Mouse (Mus musculus) neural tube, embryonic 11.5 days (tissue): ENCODE measurements around the gene Pld4. TPM values are rescaled to one million over a fixed set of nuclear protein-coding genes. Genes with fewer than 3 reads are reported as not detected.

Experiments
- ATAC-seq: fragments of 200-750 bp; cut with Nextera tagmentation; 2 replicates; pipeline ENCODE4 v1.8.0; 2017; ENCODE audit warnings: moderate number of reproducible peaks, mild to moderate bottlenecking, moderate TSS enrichment, moderate library complexity; ENCODE audit not compliant: insufficient read depth, low FRiP score, low TSS enrichment
- DNase-seq: peaks from one replicate; pipeline ENCODE4 v3.0.0-alpha.2; 2015; ENCODE audit warnings: low spot score
- H3K27ac ChIP-seq: fragments of 300-500 bp; sonication (generic); 2 replicates; pipeline ENCODE4 v1.5.1; 2014; ENCODE audit warnings: low read depth, mild to moderate bottlenecking, low read length
- H3K27me3 ChIP-seq: fragments of 300-500 bp; sonication (generic); 2 replicates; pipeline ENCODE4 v1.6.1; 2014; ENCODE audit warnings: mild to moderate bottlenecking, low read length, mixed read lengths; ENCODE audit not compliant: control insufficient read depth, insufficient read depth
- H3K36me3 ChIP-seq: fragments of 300-500 bp; sonication (generic); 2 replicates; pipeline ENCODE4 v1.6.1; 2014; ENCODE audit warnings: mild to moderate bottlenecking, low read length, moderate library complexity, mixed read lengths; ENCODE audit not compliant: control insufficient read depth, insufficient read depth
- H3K4me1 ChIP-seq: fragments of 300-500 bp; sonication (generic); 2 replicates; pipeline ENCODE4 v1.6.1; 2014; ENCODE audit warnings: low read length, mixed read lengths; ENCODE audit not compliant: control insufficient read depth, insufficient read depth
- H3K4me2 ChIP-seq: fragments of 300-500 bp; sonication (generic); 2 replicates; pipeline ENCODE4 v1.6.1; 2014; ENCODE audit warnings: low read depth, mild to moderate bottlenecking, moderate library complexity
- H3K4me3 ChIP-seq: fragments of 300-500 bp; sonication (generic); 2 replicates; pipeline ENCODE4 v1.5.1; 2014; ENCODE audit warnings: low read depth, low read length
- H3K9ac ChIP-seq: fragments of 300-500 bp; sonication (generic); 2 replicates; pipeline ENCODE4 v1.6.1; 2014; ENCODE audit warnings: mild to moderate bottlenecking, low read length
- H3K9me3 ChIP-seq: fragments of 300-500 bp; sonication (generic); 2 replicates; pipeline ENCODE4 v1.6.1; 2016; ENCODE audit warnings: low read length; ENCODE audit not compliant: control insufficient read depth
- WGBS: fragments of 180-500 bp; shearing (Covaris S2); extraction: QIAGEN DNeasy Blood & Tissue Kit; methylation state at CpG from one replicate; pipeline ENCODE4 v1.1.7; 2014; 5-methylcytosine and 5-hydroxymethylcytosine counted together
- polyA plus RNA-seq: library from polyadenylated mRNA; unstranded; fragments of >200 nt; fragmentation: Nextera tagmentation; extraction: Ambion mirVana; gene quantifications from 2 replicates; pipeline ENCODE4 v1.2.1, GENCODE M21; 2014

Gene Pld4
- polyA plus RNA-seq, 1 experiment from 2014 or later, result 3.8 TPM

- H3K4me1 ChIP-seq, result no peaks in the 10 kb centered on the region
- no peak overlapping the region for H3K4me2 ChIP-seq
- H3K9me3 ChIP-seq, result no peaks in the 10 kb centered on the region
- H3K27ac ChIP-seq, result no peak overlapping the region
- ATAC-seq (no peak), DNase-seq (no peak)
- no peaks in the 10 kb centered on the region; the same call in 1 of the 2 replicates for H3K36me3 ChIP-seq
- H3K4me3 ChIP-seq, result no peak overlapping the region
- whole genome bisulfite sequencing, result 88% methylated on average over 29 of the region's 29 CpGs
- no peak overlapping the region for H3K9ac ChIP-seq
- H3K27me3 ChIP-seq, result no peaks in the 10 kb centered on the region
Observed at GRCm38 (mm10) chr12:112735896-112736635, 24.4 kb upstream of the Pld4 start.

DNA sequence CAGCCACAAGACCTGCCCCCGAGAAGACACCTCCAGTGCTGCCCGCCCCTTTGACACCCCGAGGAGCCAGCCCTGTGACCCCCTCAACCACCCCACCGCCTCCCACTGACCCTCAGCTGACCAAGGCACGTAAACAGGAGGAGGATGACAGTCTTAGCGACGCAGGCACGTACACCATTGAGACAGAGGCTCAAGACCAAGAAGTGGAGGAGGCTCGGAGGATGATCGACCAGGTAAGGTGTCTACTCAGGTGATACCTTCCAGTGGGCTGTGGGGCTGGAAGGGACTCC, 23.9 kb upstream of the Pld4 start:
- no peak for DNase-seq
- WGBS, result 89% methylated on average over 10 of the region's 10 CpGs
- Histone ChIP-seq H3K27me3 (no peaks in the 10 kb centered on the region), H3K4me1 (no peaks in the 10 kb centered on the region), H3K4me3 (no peak overlapping the region), H3K27ac (no peak overlapping the region), H3K9me3 (no peaks in the 10 kb centered on the region), H3K9ac (no peak overlapping the region), H3K4me2 (no peak overlapping the region), H3K36me3 (no peaks in the 10 kb centered on the region; the same call in 1 of the 2 replicates)
- ATAC-seq, result no peak

DNA sequence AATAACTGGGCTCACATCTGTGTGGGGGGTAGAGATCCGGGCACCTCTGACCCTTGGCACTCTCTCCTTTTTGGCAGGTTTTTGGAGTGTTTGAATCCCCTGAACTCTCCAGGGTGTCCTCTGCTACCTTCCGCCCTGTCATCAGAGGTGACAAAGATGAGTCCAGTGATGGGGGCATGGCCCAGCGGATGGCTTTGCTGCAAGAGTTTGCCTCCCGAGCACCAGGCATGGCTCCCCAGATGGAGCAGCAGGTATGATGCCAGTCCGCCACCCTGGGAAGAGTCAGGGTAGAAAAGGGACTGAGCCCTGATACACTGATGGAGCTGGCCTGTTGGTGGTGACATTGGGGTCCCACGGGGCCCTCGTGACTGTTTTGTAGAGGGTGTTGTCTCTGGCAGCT, 23.4 kb upstream of the Pld4 start:
- no peak for ATAC-seq
- H3K4me2 ChIP-seq, result no peak overlapping the region
- no peaks in the 10 kb centered on the region; the same call in 1 of the 2 replicates for H3K36me3 ChIP-seq

DNA sequence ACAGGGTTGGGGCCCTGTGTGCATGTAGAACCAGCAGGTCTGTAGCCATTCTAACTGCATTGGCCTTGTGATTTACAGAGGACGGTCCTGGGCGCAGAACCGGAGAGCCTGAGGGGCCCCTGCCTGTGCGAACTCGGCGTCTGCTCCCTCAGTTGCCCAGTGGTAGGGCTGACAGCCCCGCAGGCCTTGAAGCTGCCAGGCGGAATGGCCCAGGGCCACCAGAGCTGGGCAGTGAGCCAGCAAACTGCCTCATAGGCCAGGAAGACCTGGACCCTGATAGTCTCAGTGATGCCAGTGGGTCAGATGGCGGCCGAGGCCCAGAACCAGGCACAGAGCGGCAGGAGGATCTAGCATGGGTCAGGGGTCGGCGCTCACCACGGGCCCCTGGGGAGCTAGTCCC, 22.7 kb upstream of the Pld4 start:
- Histone ChIP-seq H3K4me3 (no peak overlapping the region), H3K27me3 (no peaks in the 10 kb centered on the region), H3K4me1 (no peaks in the 10 kb centered on the region), H3K27ac (no peak overlapping the region), H3K4me2 (no peak overlapping the region), H3K9ac (no peak overlapping the region), H3K36me3 (no peaks in the 10 kb centered on the region; the same call in 1 of the 2 replicates), H3K9me3 (no peaks in the 10 kb centered on the region)
- 90% methylated on average over 14 of the region's 14 CpGs for WGBS
- ATAC-seq, result no peak
- DNase-seq, result no peak

More for the DNA sequence above, 23.4 kb upstream of the Pld4 start:
- WGBS, result 91% methylated on average over 7 of the region's 7 CpGs
- H3K9me3 ChIP-seq, result no peaks in the 10 kb centered on the region
- no peak overlapping the region for H3K27ac ChIP-seq
- DNase-seq, result no peak
- no peaks in the 10 kb centered on the region for H3K4me1 ChIP-seq
- H3K9ac ChIP-seq, result no peak overlapping the region
- H3K4me3 ChIP-seq, result no peak overlapping the region
- H3K27me3 ChIP-seq, result no peaks in the 10 kb centered on the region

DNA sequence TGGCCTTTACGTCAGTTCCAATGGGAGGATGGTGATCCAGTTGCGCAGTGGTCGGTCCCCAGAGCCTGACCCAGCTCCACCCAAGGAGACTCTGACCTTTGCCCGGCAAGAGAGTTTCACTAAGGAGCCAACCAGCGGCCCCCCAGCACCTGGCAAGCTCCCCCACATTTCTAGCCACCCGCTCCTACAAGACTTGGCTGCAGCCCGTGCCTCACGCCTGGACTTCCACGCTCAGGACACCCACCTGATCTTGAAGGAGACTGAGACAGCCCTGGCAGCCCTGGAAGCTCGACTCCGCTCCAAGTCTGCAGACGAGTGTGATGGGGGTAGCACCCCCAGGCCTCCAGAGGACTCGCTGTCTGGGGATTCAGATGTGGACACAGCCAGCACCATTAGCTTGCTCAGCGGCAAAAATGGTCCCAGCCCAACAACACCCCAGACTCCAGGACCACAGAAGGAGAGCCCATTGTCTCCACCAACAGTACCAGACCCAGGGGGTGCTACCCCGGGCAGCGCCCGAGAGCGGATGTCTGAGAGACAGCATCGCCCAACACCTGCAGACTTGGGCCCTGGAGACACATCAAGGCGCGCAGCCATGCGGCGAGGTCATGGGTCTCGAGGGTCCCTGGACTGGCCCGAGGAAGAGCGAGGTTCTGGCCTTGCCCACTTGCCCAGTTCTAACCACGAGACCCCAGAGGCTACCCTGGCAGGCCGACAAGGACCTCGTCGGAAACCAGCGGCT, 22.0 kb upstream of the Pld4 start:
- ATAC-seq (no peak), DNase-seq (no peak)
- Histone ChIP-seq H3K4me1 (no peaks in the 10 kb centered on the region), H3K4me2 (no peak overlapping the region), H3K4me3 (no peak overlapping the region), H3K36me3 (no peaks in the 10 kb centered on the region; the same call in 1 of the 2 replicates), H3K9me3 (no peaks in the 10 kb centered on the region), H3K27me3 (no peaks in the 10 kb centered on the region), H3K9ac (no peak overlapping the region), H3K27ac (no peak overlapping the region)
- WGBS, result 90% methylated on average over 31 of the region's 31 CpGs

DNA sequence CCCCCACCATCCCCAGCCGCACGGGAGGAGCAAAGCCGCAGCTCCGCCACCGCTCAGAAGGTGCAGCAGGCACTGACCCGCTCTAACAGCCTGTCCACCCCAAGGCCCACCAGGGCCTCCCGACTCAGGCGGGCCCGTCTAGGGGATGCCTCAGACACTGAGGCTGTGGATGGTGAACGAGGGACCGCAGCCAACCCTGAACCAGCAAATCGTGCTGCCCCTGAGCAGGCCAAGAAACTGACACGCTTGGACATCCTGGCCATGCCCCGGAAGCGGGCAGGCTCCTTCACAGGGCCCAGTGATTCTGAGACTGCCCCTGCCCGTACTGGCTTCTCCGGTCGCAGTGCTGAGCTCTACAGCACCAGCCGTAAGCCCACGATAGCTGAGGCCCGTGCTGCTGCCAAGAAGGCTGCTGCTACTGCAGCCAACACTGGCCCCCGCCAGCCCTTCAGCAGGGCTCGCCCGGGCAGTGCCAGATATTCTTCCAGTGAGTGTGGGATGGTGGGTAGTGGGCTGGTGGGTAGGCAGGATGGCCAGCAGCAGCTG, 21.4 kb upstream of the Pld4 start:
- Histone ChIP-seq H3K9ac (no peak overlapping the region), H3K9me3 (no peaks in the 10 kb centered on the region), H3K4me1 (no peaks in the 10 kb centered on the region), H3K4me3 (no peak overlapping the region), H3K27me3 (no peaks in the 10 kb centered on the region), H3K4me2 (no peak overlapping the region), H3K27ac (no peak overlapping the region), H3K36me3 (no peaks in the 10 kb centered on the region; the same call in 1 of the 2 replicates)
- ATAC-seq, result no peak
- WGBS, result 89% methylated on average over 24 of the region's 24 CpGs
- no peak for DNase-seq

- H3K9me3 ChIP-seq, result no peaks in the 10 kb centered on the region
- no peaks in the 10 kb centered on the region; the same call in 1 of the 2 replicates for H3K36me3 ChIP-seq
- no peak overlapping the region for H3K4me3 ChIP-seq
- 0 out of 2 replicates have a peak, but pooled peaks cover 7% of the 10 kb centered on the region for H3K4me1 ChIP-seq
- DNase-seq (no peak), ATAC-seq (no peak)
- H3K27ac ChIP-seq, result no peak overlapping the region
- H3K27me3 ChIP-seq, result no peaks in the 10 kb centered on the region
- H3K4me2 ChIP-seq, result no peak overlapping the region
- H3K9ac ChIP-seq, result no peak overlapping the region
- WGBS, result 70% methylated on average over 6 of the region's 6 CpGs
Observed at GRCm38 (mm10) chr12:112742768-112743167, 17.7 kb upstream of the Pld4 start.

- peak; percentile 66 for ATAC-seq
- H3K27ac ChIP-seq, result no peak overlapping the region
- no peaks in the 10 kb centered on the region; the same call in 1 of the 2 replicates for H3K36me3 ChIP-seq
- no peak overlapping the region for H3K4me2 ChIP-seq
- no peak overlapping the region for H3K9ac ChIP-seq
- H3K4me1 ChIP-seq, result 0 out of 2 replicates have a peak, but pooled peaks cover 7% of the 10 kb centered on the region
- 62% methylated on average over 25 of the region's 25 CpGs for WGBS
- H3K9me3 ChIP-seq, result no peaks in the 10 kb centered on the region
- no peak overlapping the region for H3K4me3 ChIP-seq
- DNase-seq, result peak; percentile 79
- no peaks in the 10 kb centered on the region for H3K27me3 ChIP-seq
Observed at GRCm38 (mm10) chr12:112743168-112743975, 17.1 kb upstream of the Pld4 start.
